Mouse (Mus musculus): ENCODE data around the gene Zfp398. TPM values are rescaled to one million over a fixed set of nuclear protein-coding genes. Genes with fewer than 3 reads are reported as not detected.

The Zfp398 gene
- total RNA-seq, 2 experiments from 2014 or later: 5.7 to 6.5 TPM

GRCm38 (mm10) chr6:47878593-47878992, 43.1 kb downstream of the Zfp398 start:
- peak overlapping the region; percentile 94 for H3K4me3 ChIP-seq
- DNase-seq: no peak
- H3K27ac ChIP-seq: peak overlapping the region; percentile 96
- intact Hi-C loops (cut with DNase I): loop anchor here (5.0 to 10.0 kb wide), 2 partner anchors 41 to 136 kb away; partner anchors contain the start of gene Zfp398
- no peak for TF ChIP-seq CTCF (IDR thresholded peaks at IDR 0.05)

- H3K4me3 ChIP-seq: peak overlapping the region; percentile 94
- TF ChIP-seq CTCF (IDR thresholded peaks at IDR 0.05): no peak
- DNase-seq: no peak
- peak overlapping the region; percentile 96 for H3K27ac ChIP-seq
- intact Hi-C loops (cut with DNase I): loop anchor here (5.0 to 10.0 kb wide), 2 partner anchors 42 to 136 kb away; partner anchors contain the start of gene Zfp398
These were observed 43.7 kb downstream of the Zfp398 start for GRCm38 (mm10) chr6:47879049-47879716.

GRCm38 (mm10) chr6:47880166-47880565, 44.7 kb downstream of the Zfp398 start:
- DNase-seq: no peak
- H3K4me3 ChIP-seq: no peak overlapping the region
- TF ChIP-seq CTCF (IDR thresholded peaks at IDR 0.05): no peak
- no peak overlapping the region for H3K27ac ChIP-seq
- intact Hi-C loops (cut with DNase I): no loop called here

DNA sequence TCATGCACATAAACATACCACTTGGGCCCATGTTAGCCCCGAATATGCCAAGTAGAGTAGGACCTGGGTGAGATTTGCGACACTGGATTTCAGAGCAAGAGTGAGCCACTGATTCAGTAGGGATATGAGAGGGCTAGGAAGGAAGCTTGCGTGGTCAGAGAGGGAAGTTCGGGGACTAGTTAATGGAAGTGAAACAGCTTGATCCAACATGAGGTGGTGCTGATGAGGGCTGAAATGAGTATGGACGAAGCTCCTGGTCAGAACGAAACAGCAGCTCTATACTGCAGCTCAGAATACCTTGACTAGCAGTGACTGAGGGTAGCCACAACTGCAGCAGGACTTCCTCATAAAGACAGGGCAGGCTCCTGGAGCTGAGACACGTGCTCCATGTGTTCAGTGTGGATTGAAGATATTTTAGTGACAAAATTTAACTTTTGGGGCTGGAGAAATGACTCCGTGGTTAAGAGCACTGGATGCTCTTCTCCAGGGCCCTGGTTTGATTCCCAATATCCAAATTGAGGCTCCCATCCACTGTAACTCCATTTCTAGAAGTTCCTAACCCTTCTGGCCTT, 53.4 kb downstream of the Zfp398 start:
- intact Hi-C loops (cut with DNase I): no loop called here

GRCm38 (mm10) chr6:47899416-47899815, 64.0 kb downstream of the Zfp398 start:
- intact Hi-C loops (cut with DNase I): no loop called here
- H3K27ac ChIP-seq: no peak overlapping the region
- no peak for TF ChIP-seq CTCF (IDR thresholded peaks at IDR 0.05)

More for the DNA sequence above, 53.4 kb downstream of the Zfp398 start:
- TF ChIP-seq CTCF (IDR thresholded peaks at IDR 0.05): no peak
- Histone ChIP-seq H3K4me3 (no peak overlapping the region), H3K27ac (no peak overlapping the region)
- DNase-seq: no peak

GRCm38 (mm10) chr6:47903587-47903986, 68.1 kb downstream of the Zfp398 start:
- intact Hi-C loops (cut with DNase I): no loop called here
- no peak for DNase-seq
- TF ChIP-seq CTCF (IDR thresholded peaks at IDR 0.05): no peak
- Histone ChIP-seq H3K27ac (no peak overlapping the region), H3K4me3 (no peak overlapping the region)

More at GRCm38 (mm10) chr6:47899416-47899815, 64.0 kb downstream of the Zfp398 start:
- H3K4me3 ChIP-seq: no peak overlapping the region
- DNase-seq: no peak

GRCm38 (mm10) chr6:47904361-47904760, 68.9 kb downstream of the Zfp398 start:
- no peak overlapping the region for H3K27ac ChIP-seq
- no peak overlapping the region for H3K4me3 ChIP-seq
- no peak for DNase-seq
- intact Hi-C loops (cut with DNase I): no loop called here
- TF ChIP-seq CTCF (IDR thresholded peaks at IDR 0.05): no peak

DNA sequence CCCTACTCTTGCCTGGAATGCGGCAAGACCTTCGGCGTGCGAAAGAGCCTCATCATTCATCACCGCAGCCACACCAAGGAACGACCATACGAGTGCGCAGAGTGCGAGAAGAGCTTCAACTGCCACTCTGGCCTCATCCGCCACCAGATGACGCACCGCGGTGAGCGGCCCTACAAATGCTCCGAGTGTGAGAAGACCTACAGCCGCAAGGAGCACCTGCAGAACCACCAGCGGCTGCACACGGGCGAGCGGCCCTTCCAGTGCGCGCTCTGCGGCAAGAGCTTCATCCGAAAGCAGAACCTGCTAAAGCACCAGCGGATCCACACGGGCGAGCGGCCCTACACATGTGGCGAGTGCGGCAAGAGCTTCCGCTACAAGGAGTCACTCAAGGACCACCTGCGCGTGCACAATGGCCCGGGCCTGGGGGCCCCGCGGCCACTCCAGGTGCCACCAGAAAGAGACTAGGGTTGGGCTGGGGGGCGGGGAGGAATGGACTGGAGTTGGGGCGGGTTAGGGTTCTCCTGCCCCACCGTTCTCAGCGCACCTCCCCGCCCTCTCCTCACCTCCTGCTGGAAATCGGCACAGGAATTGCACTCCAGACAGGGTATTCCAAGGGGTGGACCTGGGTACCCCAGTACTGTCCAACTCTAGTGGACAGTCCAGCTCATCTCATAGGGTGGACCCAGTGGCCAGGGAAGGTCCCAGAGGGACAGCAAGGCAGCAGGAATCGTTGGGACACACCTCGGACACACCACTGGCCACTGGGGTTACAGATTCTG, 69.6 kb downstream of the Zfp398 start:
- intact Hi-C loops (cut with DNase I): no loop called here
- TF ChIP-seq CTCF (IDR thresholded peaks at IDR 0.05): no peak
- no peak overlapping the region for H3K4me3 ChIP-seq
- no peak overlapping the region for H3K27ac ChIP-seq
- DNase-seq: no peak

- Histone ChIP-seq H3K27ac (no peak overlapping the region), H3K4me3 (no peak overlapping the region)
- DNase-seq: no peak
- intact Hi-C loops (cut with DNase I): no loop called here
- TF ChIP-seq CTCF (IDR thresholded peaks at IDR 0.05): no peak
These were observed 70.9 kb downstream of the Zfp398 start for GRCm38 (mm10) chr6:47906326-47906725.

DNA sequence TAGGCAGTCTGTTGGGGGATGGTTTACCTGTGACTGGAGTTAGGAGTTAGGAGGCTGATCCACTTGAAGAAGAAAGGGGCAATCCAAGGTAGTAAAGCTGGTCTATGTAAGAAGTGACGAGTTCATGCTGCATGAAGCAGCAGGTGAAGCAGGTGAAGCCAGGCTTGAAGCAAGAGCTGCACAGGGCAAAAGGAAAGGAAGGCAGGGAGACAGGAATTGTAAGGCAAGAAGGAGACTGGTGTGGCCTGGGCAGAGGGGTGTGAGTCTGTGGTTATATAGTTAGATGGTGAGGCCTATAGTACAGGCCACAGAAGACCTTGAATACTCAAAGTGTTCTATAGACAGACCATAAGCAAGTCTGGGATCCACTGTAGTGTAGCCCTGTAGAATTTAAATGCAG, 73.5 kb downstream of the Zfp398 start:
- no peak overlapping the region for H3K4me3 ChIP-seq

GRCm38 (mm10) chr6:47911650-47912049, 76.2 kb downstream of the Zfp398 start:
- no peak for DNase-seq
- Histone ChIP-seq H3K4me3 (no peak overlapping the region), H3K27ac (no peak overlapping the region)
- intact Hi-C loops (cut with DNase I): no loop called here
- TF ChIP-seq CTCF (IDR thresholded peaks at IDR 0.05): no peak

More for the DNA sequence above, 73.5 kb downstream of the Zfp398 start:
- H3K27ac ChIP-seq: no peak overlapping the region
- intact Hi-C loops (cut with DNase I): no loop called here
- TF ChIP-seq CTCF (IDR thresholded peaks at IDR 0.05): no peak
- DNase-seq: no peak

GRCm38 (mm10) chr6:47912991-47913390, 77.5 kb downstream of the Zfp398 start:
- no peak overlapping the region for H3K4me3 ChIP-seq
- intact Hi-C loops (cut with DNase I): no loop called here
- no peak for TF ChIP-seq CTCF (IDR thresholded peaks at IDR 0.05)
- H3K27ac ChIP-seq: no peak overlapping the region
- no peak for DNase-seq

DNA sequence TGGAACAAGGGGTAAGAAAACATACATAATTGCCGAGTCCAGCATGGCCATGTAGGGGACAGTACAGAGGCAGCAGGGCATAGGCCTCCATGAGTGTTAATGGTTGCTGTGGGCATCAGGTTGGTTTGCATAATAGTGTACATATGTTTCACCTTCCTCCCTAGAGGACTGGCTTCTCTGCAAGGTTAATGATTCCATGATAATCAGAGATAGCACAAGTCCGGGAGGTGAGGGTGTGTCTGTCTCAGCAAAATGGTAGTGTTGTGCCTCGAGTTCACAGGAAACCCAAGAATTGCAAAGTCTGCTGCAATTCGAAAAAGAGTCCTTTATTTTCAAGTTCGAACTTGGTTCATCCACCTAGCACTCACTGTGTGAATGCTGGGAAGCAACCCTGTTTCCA, 81.6 kb downstream of the Zfp398 start:
- H3K4me3 ChIP-seq: no peak overlapping the region
- intact Hi-C loops (cut with DNase I): no loop called here
- H3K27ac ChIP-seq: no peak overlapping the region
- DNase-seq: no peak
- no peak for TF ChIP-seq CTCF (IDR thresholded peaks at IDR 0.05)

Data from gastrocnemius, adult 2 months (tissue).